Mouse (Mus musculus) kidney, postnatal 10 days (tissue): Measurements from ENCODE around the gene Ywhab.
A peak's percentile ranks its signal among the peaks of the same experiment; 100 is the strongest.

Experiments used
- DNase-seq: peaks from one replicate; pipeline ENCODE4 v3.0.0; 2021; ENCODE audit warnings: mixed read lengths

Ywhab gene

DNA sequence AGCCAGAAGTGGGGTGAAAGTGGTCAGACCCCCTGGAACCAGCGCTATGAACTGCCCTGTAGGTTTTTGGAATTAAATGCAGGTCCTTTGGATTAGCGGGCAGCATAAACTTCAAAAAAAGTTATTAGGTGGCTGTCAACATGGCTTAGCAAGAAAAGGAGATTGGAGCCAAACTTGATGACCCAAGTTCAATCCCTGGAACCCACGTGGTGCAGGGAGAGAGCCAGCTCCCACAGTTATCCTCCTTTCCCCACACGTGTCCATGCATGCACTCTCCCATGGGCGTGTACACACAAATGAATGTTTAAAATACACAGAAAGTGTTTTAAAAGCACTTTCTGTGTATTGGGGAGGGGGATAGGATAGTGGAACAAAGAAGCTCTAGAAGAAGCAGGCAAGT, 15.7 kb downstream of the Ywhab start:
- no peak for DNase-seq

DNA sequence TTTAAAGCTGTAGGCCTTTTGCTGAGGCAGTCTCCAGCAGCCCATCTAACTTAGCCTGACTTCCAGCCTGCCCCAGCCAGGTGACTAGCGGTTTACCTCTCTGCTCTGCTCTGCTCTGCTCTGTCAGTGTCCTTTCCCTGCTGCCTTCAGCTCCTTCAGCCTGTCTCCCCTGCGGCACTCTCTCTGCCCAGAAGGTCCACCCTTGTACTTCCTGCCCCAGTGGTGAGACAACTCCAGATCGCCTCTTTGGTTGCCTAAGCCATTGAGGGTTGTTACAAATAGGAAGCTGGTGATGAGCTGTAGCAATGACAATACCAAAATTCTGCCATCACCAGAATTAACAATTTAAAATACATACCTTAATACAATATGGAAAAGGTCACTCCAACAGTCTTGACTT, 16.2 kb downstream of the Ywhab start:
- DNase-seq = no peak

DNA sequence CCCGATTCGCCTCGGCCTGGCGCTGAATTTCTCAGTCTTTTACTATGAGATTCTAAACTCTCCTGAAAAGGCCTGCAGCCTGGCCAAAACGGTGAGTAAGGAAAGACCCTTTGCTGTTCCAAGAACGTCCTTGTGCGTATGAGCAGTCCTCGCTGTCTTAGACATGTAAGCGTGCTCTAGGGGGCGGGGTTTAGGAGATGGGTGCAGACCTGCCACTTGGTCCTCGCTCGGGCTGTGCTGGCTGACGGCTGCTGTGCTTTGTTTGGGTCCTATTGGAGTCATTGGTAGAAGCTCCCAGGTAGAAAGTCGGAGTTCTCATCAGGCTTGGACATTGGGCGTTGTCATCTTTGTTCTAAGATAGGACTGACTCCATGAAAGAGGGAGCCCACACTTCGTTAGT, 20.5 kb downstream of the Ywhab start:
- no peak for DNase-seq

DNA sequence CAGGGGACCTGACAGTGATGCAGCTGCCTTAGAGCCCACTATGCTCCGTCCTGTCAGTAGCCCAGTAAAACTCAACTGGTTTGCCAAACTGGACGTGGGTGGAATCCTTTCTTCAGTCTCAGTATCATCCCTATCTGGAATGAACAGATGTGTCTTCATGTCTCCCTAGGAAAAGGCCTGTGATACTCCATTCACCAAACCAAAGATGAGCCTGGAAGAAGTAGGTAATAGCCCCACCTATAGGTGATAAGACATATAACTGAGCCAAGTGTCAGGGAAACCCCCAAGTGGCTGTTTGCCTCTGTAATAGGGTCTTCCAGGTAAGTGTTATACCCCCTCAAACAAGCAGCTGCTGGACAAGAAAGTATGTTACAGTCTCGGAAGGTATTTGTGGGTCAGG, 24.1 kb downstream of the Ywhab start:
- no peak for DNase-seq

DNA sequence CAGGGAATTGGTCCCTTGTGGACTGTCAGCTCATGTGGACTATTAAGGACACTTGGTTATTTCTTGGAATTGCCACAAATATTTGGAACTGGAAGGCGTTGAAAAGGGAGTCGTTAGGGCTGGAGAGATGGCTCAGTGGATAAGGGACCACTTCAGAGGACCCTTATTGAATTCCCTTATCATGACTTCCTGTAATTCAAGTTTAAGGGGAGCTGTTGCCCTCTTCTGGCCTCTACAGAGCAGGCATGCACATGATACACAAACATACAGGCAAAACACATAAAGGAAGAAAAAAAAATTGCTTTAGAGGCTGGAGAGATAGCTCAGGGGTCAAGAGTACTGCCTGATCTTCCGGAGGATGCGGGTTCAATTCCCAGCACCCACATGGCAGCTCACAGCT, 25.2 kb downstream of the Ywhab start:
- no peak for DNase-seq

DNA sequence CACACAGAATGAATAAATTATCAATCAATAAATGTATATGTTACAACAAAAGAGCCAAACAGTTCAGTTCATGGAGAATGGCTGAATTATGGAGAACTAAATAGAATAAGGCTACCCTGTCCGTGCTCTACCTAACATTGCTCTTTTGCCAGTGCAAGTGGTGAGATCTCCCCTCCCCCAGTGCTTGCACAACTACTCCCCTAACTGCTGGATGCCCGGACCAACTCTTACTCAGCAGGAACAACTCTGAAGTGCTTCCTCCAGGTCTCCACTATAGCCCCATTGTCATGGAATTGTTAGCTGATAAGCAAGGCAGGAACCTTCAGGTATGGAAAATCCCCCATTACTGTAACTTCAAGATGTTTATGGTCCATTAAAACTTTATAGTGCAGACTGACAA, 27.3 kb downstream of the Ywhab start:
- no peak for DNase-seq

DNA sequence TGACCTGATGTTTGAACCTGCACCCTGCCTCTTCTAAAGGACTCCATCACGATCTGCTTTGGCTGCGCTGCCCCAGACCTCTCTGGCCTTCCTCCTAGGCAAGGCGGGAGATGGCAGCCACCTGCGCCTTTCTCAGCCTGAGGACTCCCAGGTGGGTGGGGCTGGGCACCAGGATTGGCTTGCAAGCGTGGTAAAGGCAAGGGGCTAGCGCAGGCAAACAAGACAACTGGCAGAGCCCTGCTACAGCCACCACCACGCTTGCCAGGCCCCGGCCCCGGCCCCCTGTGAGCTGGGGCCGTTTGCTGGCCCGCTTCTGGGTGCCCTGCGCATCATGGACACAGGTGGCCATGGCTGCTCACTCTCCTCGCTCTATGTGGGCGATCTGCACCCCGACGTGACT, 30.4 kb downstream of the Ywhab start, which contains the start of gene Pabpc1l:
Pabpc1l (plus strand) TSS at position 301 of the 400 bp plus-strand sequence.
- no peak for DNase-seq

DNA sequence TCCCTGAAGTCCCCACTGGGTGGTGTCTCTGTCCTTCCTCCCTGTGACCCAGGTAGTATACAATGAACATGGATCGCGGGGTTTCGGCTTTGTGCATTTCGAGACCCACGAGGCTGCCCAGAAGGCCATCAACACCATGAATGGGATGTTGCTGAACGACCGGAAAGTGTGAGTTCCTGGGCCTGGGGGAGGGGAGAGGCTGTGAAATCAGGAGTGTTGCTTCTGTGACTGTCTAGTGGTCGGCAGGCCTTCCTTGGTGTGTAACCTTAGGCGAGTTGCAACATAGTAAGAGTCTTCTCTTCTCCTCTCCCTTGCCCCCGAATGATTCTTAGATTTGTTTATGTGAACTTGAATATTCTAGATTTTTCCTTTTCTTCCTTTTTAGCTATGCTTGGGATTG, 36.4 kb downstream of the Ywhab start:
- no peak for DNase-seq

DNA sequence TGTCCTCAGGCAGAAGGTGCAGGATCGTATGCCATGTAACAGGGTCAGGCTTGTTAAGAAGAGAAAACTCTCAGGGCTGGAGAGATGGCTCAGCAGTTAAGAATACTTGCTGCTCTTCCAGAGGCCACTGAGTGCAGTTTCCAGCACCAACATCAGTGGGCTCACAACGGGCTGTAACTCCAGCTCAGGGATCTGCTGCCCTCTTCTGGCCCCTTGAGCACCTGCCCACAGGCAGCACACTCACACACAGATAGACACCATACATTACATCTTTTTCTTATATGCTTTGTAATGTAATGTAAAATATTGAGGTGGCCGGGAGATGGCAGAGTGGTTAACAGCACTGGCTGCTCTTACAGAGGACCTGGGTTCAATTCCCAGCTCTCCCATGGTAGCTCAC, 38.2 kb downstream of the Ywhab start:
- no peak for DNase-seq

DNA sequence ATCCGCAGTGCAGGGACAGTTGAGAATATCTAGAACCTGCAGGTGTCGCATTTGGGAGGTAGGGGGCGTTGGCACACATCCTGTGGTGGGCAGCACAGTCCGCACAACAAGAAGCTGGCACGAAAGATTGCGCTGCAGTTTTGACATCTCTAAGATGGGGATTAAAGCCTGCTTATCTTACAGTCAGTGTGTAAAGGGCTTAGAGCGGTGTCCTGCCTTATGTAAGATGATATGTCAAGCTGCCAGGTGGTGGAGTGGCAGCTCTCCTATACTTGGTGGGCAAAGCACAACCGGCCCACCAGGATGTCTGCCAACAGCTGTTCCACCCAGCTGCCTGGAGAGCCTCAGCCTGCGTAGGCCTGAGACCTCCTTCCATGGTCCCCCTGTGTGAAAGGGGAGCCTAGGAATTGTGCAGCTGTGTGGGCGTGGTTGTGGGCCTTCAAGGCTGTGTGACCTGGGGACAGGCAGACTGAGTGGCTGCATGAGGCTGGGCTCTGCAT, 41.8 kb downstream of the Ywhab start:
- no peak for DNase-seq

DNA sequence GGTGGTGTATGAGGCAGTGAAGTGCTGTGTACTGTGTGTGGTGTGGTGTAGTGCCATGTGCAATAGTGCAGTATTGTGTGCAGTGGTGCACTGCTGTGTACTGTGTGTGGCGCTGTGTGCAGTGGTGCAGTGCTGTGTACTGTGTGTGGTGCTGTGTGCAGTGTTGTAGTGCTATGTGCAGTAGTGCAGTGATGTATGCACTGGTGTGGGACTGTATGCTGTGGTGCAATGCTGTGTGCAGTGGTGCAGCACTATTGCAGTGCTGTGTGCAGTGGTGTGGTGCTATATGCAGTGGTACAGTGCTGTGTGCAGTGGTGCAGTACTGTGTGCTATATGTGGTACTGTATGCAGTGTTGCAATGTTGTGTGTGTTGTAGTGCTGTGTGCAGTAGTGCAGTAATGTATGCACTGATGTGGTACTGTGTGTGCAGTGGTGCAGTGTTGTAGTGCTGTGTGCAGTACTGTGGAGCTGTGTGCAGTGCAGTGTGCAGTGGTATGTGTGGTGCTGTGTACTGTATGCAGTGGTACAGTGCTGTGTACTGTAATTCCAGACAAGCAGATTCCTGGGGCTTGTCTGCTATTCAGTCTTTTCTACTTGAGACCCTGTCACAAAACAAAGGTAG, 43.8 kb downstream of the Ywhab start:
- no peak for DNase-seq

DNA sequence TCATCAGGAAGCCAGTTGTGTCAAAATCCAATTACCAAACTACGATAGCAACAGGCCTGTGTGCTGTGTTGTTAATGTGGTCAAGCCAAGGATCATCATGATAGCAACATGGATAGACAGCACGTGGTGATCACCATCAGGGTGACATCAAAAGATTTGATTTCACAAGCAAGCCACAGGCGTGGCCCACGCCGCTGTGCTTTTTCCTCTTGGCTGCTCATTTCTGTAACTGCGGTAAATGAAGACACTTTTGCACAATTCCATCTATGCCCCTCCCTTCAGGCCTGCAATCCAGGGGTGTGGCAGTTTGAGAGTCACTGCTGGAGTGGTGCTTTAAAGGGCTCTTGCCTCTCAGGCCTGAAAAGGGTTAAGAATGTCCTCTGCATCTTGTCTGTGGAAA, 46.2 kb downstream of the Ywhab start:
- DNase-seq = no peak

DNA sequence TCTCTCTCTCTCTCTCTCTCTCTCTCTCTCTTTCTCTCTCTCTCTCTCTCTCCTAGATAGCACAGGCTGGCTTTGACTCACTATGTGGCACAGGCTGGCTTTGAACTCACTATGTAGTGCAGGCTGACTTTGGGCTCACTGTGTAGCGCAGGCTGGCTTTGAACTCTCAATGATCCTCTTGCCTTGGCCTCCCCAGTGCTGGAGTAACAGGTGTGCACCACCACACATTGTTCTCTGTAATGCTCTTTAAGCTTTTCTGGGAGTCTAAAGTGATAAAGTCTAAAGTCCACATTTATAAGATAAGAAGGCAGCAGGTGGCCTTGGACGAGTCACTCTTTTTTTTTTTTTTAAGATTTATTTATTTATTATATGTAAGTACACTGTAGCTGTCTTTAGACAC, 46.8 kb downstream of the Ywhab start:
- no peak for DNase-seq

DNA sequence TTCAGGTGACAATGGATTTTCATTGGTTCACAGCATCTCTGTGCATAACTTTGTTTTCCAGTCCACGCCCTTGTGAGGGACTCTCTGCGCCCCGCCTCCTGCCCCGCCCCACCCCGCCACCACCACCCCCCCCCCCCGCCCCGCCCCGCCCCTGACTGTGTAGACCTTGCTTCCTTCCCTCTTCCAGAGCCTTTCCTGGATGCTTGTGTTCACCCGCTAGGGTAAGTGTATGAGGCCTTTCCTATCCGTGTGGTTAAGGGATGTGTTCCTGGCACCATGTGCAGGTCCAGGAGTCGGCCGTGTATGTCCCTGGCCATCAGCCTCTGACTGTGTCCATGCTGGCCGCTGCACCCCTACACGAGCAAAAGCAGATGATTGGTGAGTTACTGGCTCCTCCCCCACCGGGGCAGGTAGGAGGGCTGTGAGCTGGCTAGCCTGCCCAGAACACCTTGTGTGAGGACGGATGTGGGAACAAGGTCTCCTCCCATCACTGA, 52.5 kb downstream of the Ywhab start:
- DNase-seq = peak; percentile 51

DNA sequence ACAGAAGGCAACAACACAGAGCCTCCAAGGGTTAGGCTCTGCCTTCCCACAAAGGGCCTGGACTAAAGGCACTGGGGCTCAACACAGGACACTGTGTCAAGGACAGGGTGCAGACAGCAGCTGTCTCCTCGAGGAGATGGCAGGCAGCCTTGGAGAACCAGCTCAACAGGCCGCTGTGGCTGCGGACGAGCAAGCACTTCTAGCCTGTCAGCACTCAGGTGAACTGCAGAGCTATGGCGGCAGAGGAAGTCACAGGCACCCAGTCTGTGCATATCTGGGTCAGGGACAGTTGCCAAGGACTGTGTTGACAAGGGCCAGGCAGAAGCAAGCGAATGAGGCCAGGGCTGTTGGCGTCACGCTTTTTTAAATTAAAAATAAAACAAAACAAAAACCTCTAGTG, 59.0 kb downstream of the Ywhab start:
- no peak for DNase-seq

DNA sequence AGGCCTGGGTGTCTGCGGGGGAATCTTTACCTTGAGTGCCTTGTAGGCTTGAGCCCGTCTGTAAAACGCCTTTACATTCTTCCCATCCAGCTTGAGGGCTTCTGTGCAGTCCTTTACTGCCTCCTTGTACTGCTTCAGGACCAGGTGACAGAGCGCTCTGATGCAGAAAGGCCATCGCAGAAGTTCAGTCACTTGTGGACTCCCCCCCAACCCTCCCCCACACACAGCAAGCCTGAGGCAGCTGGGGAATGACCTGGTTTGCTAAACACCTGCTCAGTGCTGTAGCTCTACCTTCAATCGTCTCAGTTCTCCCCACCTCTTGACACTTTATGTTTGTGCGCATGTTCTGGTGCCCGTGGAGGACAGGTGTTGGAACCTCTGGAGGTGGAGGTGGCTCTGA, 59.9 kb downstream of the Ywhab start:
- no peak for DNase-seq

DNA sequence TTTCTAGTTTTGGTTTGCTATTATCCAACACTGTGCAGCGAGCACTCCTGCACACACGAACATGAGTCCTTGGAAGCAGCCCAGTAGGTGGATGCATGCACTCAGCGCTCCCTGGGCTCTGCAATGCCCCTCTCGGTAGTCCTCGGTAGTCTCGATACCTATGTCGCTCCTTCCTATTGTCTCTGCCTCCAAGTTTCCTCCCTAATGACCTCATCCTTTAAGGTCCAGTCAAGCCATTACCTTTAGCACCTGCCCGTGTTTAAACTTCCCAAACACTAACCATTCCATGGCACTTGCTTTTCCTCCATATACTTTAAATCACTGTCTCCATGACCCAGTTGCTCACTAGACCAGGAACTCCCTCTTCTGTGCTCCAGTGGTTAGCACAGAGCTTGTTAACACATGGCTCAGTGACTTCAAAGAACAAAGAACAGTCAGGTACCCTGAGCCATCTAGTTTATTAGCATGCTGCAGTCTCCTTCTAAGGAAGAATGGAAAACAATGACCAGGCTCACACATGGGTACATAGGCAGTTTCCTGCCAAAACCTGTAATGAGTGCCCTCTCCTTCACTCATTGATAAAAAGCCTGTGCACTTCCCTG, 65.0 kb downstream of the Ywhab start:
- DNase-seq = no peak
